Mouse (Mus musculus) CH12.LX (cell line): ENCODE results near the gene Rhoa. TPM values are rescaled to one million over a fixed set of nuclear protein-coding genes. Genes with fewer than 3 reads are reported as not detected.

Experiments used
- DNase-seq: peaks from one replicate; pipeline ENCODE4 v3.0.0-alpha.2; 2013; ENCODE audit errors: extremely low read depth
- H3K27ac ChIP-seq: 2 replicates; pipeline ENCODE4 v1.5.1; 2012; ENCODE audit warnings: low read depth, mild to moderate bottlenecking, control low read depth, moderate library complexity; ENCODE audit not compliant: insufficient read depth
- H3K27me3 ChIP-seq: replicated peaks from 2 replicates; pipeline ENCODE3; 2012; ENCODE audit warnings: inconsistent platforms
- H3K36me3 ChIP-seq, 2 experiments: replicated peaks in 1 of 2; 2 replicates each; pipeline versions ENCODE3 to v1.6.1; 2012; ENCODE audit warnings: inconsistent platforms in 1 of 2, low read length in 1 of 2, mild to moderate bottlenecking in 1 of 2, mixed read lengths in 1 of 2, moderate library complexity in 1 of 2; ENCODE audit not compliant: control insufficient read depth in 1 of 2, insufficient read depth in 1 of 2
- H3K4me1 ChIP-seq, 2 experiments: 2 replicates each; pipeline ENCODE4 v1.6.1; 2012; ENCODE audit warnings: inconsistent platforms in 1 of 2, moderate library complexity in 1 of 2; ENCODE audit not compliant: insufficient read depth in 2 of 2, control insufficient read depth in 1 of 2
- H3K4me2 ChIP-seq: 2 replicates; pipeline ENCODE4 v1.6.1; 2012; ENCODE audit warnings: low read depth, mild to moderate bottlenecking, control low read depth; ENCODE audit not compliant: poor library complexity, insufficient read depth, severe bottlenecking
- H3K4me3 ChIP-seq, 3 experiments: fragments of 150-350 bp in 1 of 3; sonication (generic) in 1 of 3; replicated peaks in 1 of 3; 2 replicates each; pipeline versions ENCODE3 to v1.5.1; 2011 to 2012; ENCODE audit warnings: low read depth in 2 of 3, low read length in 2 of 3, mild to moderate bottlenecking in 2 of 3, moderate library complexity in 2 of 3, control low read depth in 1 of 3, improper control_type of control experiment in 1 of 3, inconsistent platforms in 1 of 3, mixed read lengths in 1 of 3; ENCODE audit not compliant: poor library complexity in 1 of 3
- H3K79me2 ChIP-seq: replicated peaks from 2 replicates; pipeline ENCODE4 v1.6.1; 2012; ENCODE audit warnings: mild to moderate bottlenecking, moderate library complexity; ENCODE audit not compliant: control insufficient read depth, poor library complexity, insufficient read depth, severe bottlenecking; ENCODE audit errors: extremely low read depth
- H3K9ac ChIP-seq: 2 replicates; pipeline ENCODE4 v1.6.1; 2012; ENCODE audit warnings: low read depth, mild to moderate bottlenecking, control low read depth, moderate library complexity; ENCODE audit not compliant: insufficient read depth
- H3K9me3 ChIP-seq: replicated peaks from 2 replicates; pipeline ENCODE3; 2012; ENCODE audit warnings: low read length, inconsistent platforms, mixed read lengths
- CHD1 ChIP-seq: IDR thresholded peaks from 2 replicates; pipeline ENCODE4 v1.6.1; 2012; ENCODE audit warnings: low read depth, low read length, improper control_type of control experiment, inconsistent platforms
- ELF1 ChIP-seq: IDR thresholded peaks from 2 replicates; pipeline ENCODE4 v1.6.1; 2014; ENCODE audit warnings: low read depth, mild to moderate bottlenecking, inconsistent platforms, low read length, improper control_type of control experiment
- IRF4 ChIP-seq: IDR thresholded peaks from 2 replicates; pipeline ENCODE4 v1.6.1; 2014; ENCODE audit warnings: low read depth, mild to moderate bottlenecking, inconsistent platforms, low read length, improper control_type of control experiment
- KAT2A ChIP-seq: IDR thresholded peaks from 2 replicates; pipeline ENCODE4 v1.6.1; 2012; ENCODE audit warnings: low read length, improper control_type of control experiment, inconsistent platforms; ENCODE audit not compliant: insufficient replicate concordance
- MYC ChIP-seq: IDR thresholded peaks from 2 replicates; pipeline ENCODE4 v1.6.1; 2011; ENCODE audit warnings: low read depth, mild to moderate bottlenecking, improper control_type of control experiment, low read length
- NRF1 ChIP-seq: IDR thresholded peaks from 2 replicates; pipeline ENCODE4 v1.6.1; 2014; ENCODE audit warnings: low read depth, mild to moderate bottlenecking, inconsistent platforms, low read length, improper control_type of control experiment, moderate library complexity
- PAX5 ChIP-seq: IDR thresholded peaks from 2 replicates; pipeline ENCODE4 v1.6.1; 2012; ENCODE audit warnings: low read length, inconsistent platforms, mixed read lengths
- POLR2A ChIP-seq: IDR thresholded peaks from 2 replicates; pipeline ENCODE4 v1.6.1; 2011; ENCODE audit warnings: low read depth, mild to moderate bottlenecking, improper control_type of control experiment, low read length
- SMC3 ChIP-seq: IDR thresholded peaks from 2 replicates; pipeline ENCODE4 v1.6.1; 2011; ENCODE audit warnings: low read depth, low read length, improper control_type of control experiment
- dilution Hi-C: fragments of 300-500 bp; cut with MboI; formaldehyde crosslinking; loops from 2 replicates; pipeline ENCODE4 v1.14.3; 2020; ENCODE audit warnings: low sequenced_read_pairs; ENCODE audit not compliant: extremely low pct_unique_long_range_greater_than_20kb, extremely low pct_ligation_motif_present
- in situ Hi-C: fragments of 300-500 bp; cut with MboI; formaldehyde crosslinking; loops from 3 replicates; pipeline ENCODE4 v1.14.3; 2019; ENCODE audit warnings: low sequenced_read_pairs, low pct_ligation_motif_present, low pct_unique_long_range_greater_than_20kb, mixed read lengths
- polyA plus RNA-seq: library from polyadenylated mRNA; unstranded; fragments of >175 nt; gene quantifications from 2 replicates; pipeline ENCODE4 v1.2.1, GENCODE M21; 2012; ENCODE audit warnings: low read depth; ENCODE audit not compliant: insufficient read length
- total RNA-seq, 2 experiments: library from RNA; depleted of rRNA; stranded (reverse); fragments of 300-350 nt in 1 of 2; fragments of >200 nt in 1 of 2; gene quantifications; 2 replicates each; pipeline ENCODE4 v1.2.3; 2012 to 2014

Gene Rhoa
- total and polyA plus RNA-seq, 3 experiments: 84.0 to 308 (median 243) TPM

DNA sequence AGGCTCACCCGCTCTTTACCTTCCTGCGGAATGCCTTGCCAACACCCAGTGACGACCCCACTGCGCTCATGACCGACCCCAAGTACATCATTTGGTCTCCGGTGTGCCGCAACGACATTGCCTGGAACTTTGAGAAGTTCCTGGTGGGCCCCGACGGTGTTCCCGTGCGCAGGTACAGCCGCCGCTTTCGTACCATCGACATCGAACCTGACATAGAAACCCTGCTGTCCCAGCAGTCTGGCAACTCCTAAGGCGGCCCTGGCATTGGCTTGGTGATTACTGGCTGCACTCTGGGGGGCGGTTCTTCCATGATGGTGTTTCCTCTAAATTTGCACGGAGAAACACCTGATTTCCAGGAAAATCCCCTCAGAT, 33.9 kb downstream of the Rhoa start:
- Histone ChIP-seq H3K79me2 (peaks cover 10% of the 10 kb centered on the region), H3K9ac (peak overlapping the region; percentile 81), H3K4me1 (peaks cover 14 to 38% of the 10 kb centered on the region in 2 experiments), H3K27me3 (no peaks in the 10 kb centered on the region), H3K4me3 (peak overlapping the region; percentile 87 to 91 (median 89)), H3K36me3 (peaks cover 11 to 34% of the 10 kb centered on the region in 2 experiments), H3K27ac (peak overlapping the region; percentile 81), H3K4me2 (peak overlapping the region; percentile 75), H3K9me3 (no peaks in the 10 kb centered on the region)
- TF ChIP-seq ELF1 (no peak), PAX5 (no peak), MYC (no peak), IRF4 (0 out of 2 replicates have a peak, but pooled peaks have one; percentile 13), NRF1 (no peak), CHD1 (0 out of 2 replicates have a peak, but pooled peaks have one; percentile 45)
- dilution Hi-C loops (no loop called here), in situ Hi-C loops (no loop called here)
- DNase-seq: peak; percentile 44

DNA sequence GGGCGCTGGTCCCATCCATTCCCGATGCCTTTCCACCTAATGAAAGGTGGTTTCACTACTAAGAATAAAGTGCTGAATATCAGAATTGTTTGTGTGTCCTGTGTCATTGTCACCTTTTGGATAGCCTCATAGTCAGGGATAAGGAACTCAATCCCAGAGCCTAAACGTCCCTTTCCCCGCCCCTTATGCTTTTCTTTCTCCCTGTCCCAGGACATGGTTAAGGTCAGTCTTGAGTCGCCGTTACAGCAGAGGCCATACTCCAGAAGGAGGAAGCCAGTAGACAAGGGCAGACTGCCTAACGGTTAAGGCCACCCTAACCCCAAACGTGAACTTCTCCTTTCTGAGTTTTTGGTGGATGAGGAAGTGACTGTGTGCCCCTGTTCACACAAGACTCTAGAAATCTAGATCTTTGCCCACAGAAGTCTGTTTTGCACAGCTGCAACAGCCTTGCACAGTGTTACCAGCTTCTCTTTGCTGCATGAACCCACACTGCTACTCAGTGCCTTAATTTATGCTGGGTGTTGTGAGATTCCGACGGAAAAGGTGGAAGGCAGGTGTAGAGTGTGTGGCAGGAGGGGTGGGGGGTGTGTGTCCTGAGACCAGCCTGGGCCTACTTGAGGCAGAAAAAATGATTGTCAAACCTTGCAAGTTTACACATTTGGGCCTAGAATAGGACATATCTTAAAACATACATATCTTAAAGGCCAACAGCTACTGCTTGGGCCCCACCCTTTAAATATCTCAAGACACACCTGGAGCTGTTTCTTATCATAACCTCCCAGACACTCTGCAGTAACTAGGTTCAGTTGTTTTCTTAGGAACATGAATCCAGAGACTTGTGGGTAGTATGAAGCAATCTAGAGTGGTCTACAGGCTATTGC, 34.6 kb downstream of the Rhoa start:
- H3K79me2 ChIP-seq: peaks cover 10% of the 10 kb centered on the region
- no peaks in the 10 kb centered on the region for H3K9me3 ChIP-seq
- DNase-seq: peak; percentile 68
- TF ChIP-seq KAT2A: no peak
- TF ChIP-seq ELF1: peak; percentile 33; the same call in 1 of the 2 replicates
- H3K4me3 ChIP-seq: peak overlapping the region; percentile 87 to 91 (median 89)
- peak overlapping the region; percentile 75 for H3K4me2 ChIP-seq
- peak overlapping the region; percentile 81 for H3K27ac ChIP-seq
- H3K9ac ChIP-seq: peak overlapping the region; percentile 81
- H3K36me3 ChIP-seq: peaks cover 5 to 28% of the 10 kb centered on the region in 2 experiments
- peaks cover 14 to 38% of the 10 kb centered on the region in 2 experiments for H3K4me1 ChIP-seq
- dilution Hi-C loops: no loop called here
- in situ Hi-C loops: no loop called here
- no peaks in the 10 kb centered on the region for H3K27me3 ChIP-seq

DNA sequence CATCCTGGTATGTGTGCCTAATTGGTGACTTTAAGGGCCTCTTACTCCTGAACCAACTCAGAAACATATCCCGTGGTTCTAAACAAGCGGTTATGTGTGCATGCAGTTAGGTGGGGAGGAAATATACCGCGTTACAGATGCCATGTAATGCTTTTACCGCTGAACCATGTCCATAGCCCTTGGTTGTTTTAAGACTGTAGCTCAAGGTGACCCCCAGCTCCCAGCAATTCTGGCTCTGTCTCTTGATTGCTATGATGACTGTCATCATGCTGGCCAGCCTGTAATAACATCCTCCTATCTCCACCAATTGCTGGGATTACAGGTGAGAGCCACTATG, 35.2 kb downstream of the Rhoa start:
- H3K4me1 ChIP-seq: peaks cover 14 to 41% of the 10 kb centered on the region in 2 experiments
- TF ChIP-seq POLR2A: peak; percentile 36; the same call in 1 of the 2 replicates
- TF ChIP-seq SMC3: no peak
- TF ChIP-seq, all 38 proteins: peak for 1
- H3K9ac ChIP-seq: peak overlapping the region; percentile 81; the same call in 1 of the 2 replicates
- H3K27me3 ChIP-seq: no peaks in the 10 kb centered on the region
- H3K4me2 ChIP-seq: peak overlapping the region; percentile 75
- no peaks in the 10 kb centered on the region for H3K9me3 ChIP-seq
- peaks cover 1 to 24% of the 10 kb centered on the region in 2 experiments for H3K36me3 ChIP-seq
- no peak for DNase-seq
- dilution Hi-C loops (no loop called here), in situ Hi-C loops (no loop called here)
- H3K4me3 ChIP-seq: peak overlapping the region in 1 of 3 experiments; percentile 87
- H3K27ac ChIP-seq: peak overlapping the region; percentile 13; the same call in 1 of the 2 replicates
- peaks cover 10% of the 10 kb centered on the region for H3K79me2 ChIP-seq
